Mouse (Mus musculus) embryonic facial prominence, embryonic 15.5 days (tissue): ENCODE data around the gene Mbnl1. TPM values are rescaled to one million over a fixed set of nuclear protein-coding genes. Genes with fewer than 3 reads are reported as not detected.

ENCODE experiments used
- ATAC-seq: fragments of 200-750 bp; cut with Nextera tagmentation; 2 replicates; pipeline ENCODE4 v1.8.0; 2017; ENCODE audit warnings: low read depth, moderate TSS enrichment; ENCODE audit not compliant: insufficient number of reproducible peaks, low FRiP score, low TSS enrichment
- H3K27ac ChIP-seq: fragments of 300-500 bp; sonication (generic); replicated peaks from 2 replicates; pipeline ENCODE4 v1.5.1; 2015; ENCODE audit warnings: mild to moderate bottlenecking, inconsistent platforms
- H3K27me3 ChIP-seq: fragments of 300-500 bp; sonication (generic); 2 replicates; pipeline ENCODE4 v1.6.1; 2015; ENCODE audit warnings: inconsistent platforms
- H3K36me3 ChIP-seq: fragments of 300-500 bp; sonication (generic); 2 replicates; pipeline ENCODE4 v1.6.1; 2015; ENCODE audit warnings: mild to moderate bottlenecking, inconsistent platforms
- H3K4me1 ChIP-seq: fragments of 300-500 bp; sonication (generic); 2 replicates; pipeline ENCODE4 v1.6.1; 2015; ENCODE audit warnings: inconsistent platforms
- H3K4me2 ChIP-seq: fragments of 300-500 bp; sonication (generic); replicated peaks from 2 replicates; pipeline ENCODE4 v1.6.1; 2015; ENCODE audit warnings: mild to moderate bottlenecking, inconsistent platforms
- H3K4me3 ChIP-seq: fragments of 300-500 bp; sonication (generic); replicated peaks from 2 replicates; pipeline ENCODE4 v1.5.1; 2015; ENCODE audit warnings: mild to moderate bottlenecking, inconsistent platforms
- H3K9ac ChIP-seq: fragments of 300-500 bp; sonication (generic); 2 replicates; pipeline ENCODE4 v1.6.1; 2015; ENCODE audit warnings: inconsistent platforms
- H3K9me3 ChIP-seq: fragments of 300-500 bp; sonication (generic); replicated peaks from 2 replicates; pipeline ENCODE4 v1.6.1; 2016; ENCODE audit warnings: inconsistent platforms
- WGBS: fragments of 180-500 bp; shearing (Covaris S2); methylation state at CpG from one replicate; pipeline ENCODE4 v1.1.7; 2015; 5-methylcytosine and 5-hydroxymethylcytosine counted together
- polyA plus RNA-seq: library from polyadenylated mRNA; unstranded; fragments of >200 nt; fragmentation: Nextera tagmentation; extraction: Ambion mirVana; gene quantifications from 2 replicates; pipeline ENCODE4 v1.2.1, GENCODE M21; 2015

The Mbnl1 gene
- polyA plus RNA-seq, 1 experiment from 2014 or later, result 103 TPM

GRCm38 (mm10) chr3:60589361-60589760 lies 116.7 kb downstream of the Mbnl1 start:
- Histone ChIP-seq H3K27me3 (no peaks in the 10 kb centered on the region), H3K4me2 (no peak overlapping the region), H3K9me3 (no peaks in the 10 kb centered on the region), H3K4me3 (no peak overlapping the region), H3K27ac (no peak overlapping the region), H3K36me3 (no peaks in the 10 kb centered on the region), H3K4me1 (peaks cover 12% of the 10 kb centered on the region; the same call in 1 of the 2 replicates), H3K9ac (no peak overlapping the region)
- 47% methylated on average over 3 of the region's 3 CpGs for WGBS
- ATAC-seq, result no peak

DNA sequence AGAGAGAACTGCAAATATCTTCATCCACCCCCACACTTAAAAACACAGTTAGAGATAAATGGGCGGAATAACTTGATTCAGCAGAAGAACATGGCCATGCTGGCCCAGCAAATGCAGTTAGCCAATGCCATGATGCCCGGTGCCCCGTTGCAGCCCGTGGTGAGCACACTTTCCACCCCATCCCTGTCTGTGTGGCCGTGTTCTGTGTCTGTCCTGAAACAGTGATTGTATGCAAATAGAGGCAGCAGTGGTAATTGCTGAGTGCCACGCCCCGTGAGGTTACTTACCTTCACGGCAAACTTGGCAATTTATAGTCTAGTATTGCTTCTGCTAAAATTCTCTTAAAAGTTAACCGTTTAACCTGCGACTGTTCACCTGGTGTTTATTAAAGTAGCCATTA lies 123.0 kb downstream of the Mbnl1 start:
- Histone ChIP-seq H3K4me3 (no peak overlapping the region), H3K36me3 (no peaks in the 10 kb centered on the region), H3K4me2 (no peak overlapping the region), H3K4me1 (0 out of 2 replicates have a peak, but pooled peaks cover 7% of the 10 kb centered on the region), H3K27ac (no peak overlapping the region), H3K9me3 (no peaks in the 10 kb centered on the region), H3K27me3 (no peaks in the 10 kb centered on the region), H3K9ac (no peak overlapping the region)
- WGBS, result 83% methylated on average over 10 of the region's 10 CpGs
- ATAC-seq, result no peak

DNA sequence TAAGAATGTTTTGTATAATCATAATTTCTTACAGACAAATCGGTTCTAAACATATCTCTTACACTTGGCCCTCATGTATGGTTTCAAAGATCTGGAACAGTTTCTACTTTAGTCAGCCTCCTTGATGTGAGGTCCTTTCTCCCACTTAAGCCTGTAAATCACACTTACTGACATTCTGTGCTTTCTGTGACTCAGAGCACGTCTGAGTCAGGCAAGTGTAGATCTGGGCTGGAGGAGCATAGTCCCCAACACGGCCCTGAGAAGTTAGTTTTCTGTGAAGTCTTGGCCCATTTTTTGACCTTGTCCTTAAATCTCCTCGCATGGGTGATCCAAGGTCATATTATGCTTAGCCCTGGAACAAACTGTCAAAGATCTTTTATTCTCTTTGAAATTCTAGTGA lies 124.4 kb downstream of the Mbnl1 start:
- H3K27ac ChIP-seq, result no peak overlapping the region
- H3K4me1 ChIP-seq, result 0 out of 2 replicates have a peak, but pooled peaks cover 7% of the 10 kb centered on the region
- WGBS, result 78% methylated on average over 4 of the region's 4 CpGs
- H3K36me3 ChIP-seq, result no peaks in the 10 kb centered on the region
- no peak overlapping the region for H3K9ac ChIP-seq
- H3K4me3 ChIP-seq, result no peak overlapping the region
- no peak overlapping the region for H3K4me2 ChIP-seq
- no peaks in the 10 kb centered on the region for H3K9me3 ChIP-seq
- no peaks in the 10 kb centered on the region for H3K27me3 ChIP-seq
- no peak for ATAC-seq

- Histone ChIP-seq H3K36me3 (no peaks in the 10 kb centered on the region; the same call in 1 of the 2 replicates), H3K4me2 (no peak overlapping the region), H3K27ac (no peak overlapping the region), H3K9me3 (no peaks in the 10 kb centered on the region), H3K9ac (no peak overlapping the region), H3K27me3 (no peaks in the 10 kb centered on the region), H3K4me1 (peaks cover 7% of the 10 kb centered on the region), H3K4me3 (no peak overlapping the region)
- no peak for ATAC-seq
- WGBS, result 17% methylated on average over 4 of the region's 4 CpGs
Observed at GRCm38 (mm10) chr3:60601686-60602085, 129.1 kb downstream of the Mbnl1 start.

DNA sequence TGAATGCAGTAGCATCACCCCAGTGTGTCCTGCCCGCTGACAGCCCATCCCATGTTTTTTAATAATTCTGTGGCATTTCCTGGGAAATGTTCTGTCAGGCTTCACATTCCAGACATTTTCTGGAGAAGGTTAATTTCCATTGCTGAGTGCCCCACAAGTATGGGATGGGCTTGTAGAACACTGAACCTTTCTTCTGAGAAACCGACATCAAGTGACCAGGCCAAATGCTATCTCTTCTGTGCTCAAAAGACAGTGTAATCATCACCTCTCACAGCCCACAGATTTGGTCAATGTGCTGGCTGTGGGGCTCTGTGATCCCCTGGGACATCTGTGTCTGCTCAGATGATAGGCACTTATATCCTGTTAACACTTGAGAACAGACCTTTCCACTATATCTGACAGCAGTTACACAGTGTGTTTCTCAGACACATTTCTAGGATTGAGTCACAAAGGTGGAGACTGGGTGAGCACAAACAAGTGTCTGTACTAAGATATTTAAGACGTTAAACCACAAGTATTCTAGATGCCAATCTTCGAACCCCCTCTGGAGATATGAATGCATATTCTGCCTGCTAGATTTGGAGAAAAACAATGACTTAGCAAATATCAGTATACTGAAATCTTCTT lies 130.4 kb downstream of the Mbnl1 start:
- WGBS, result 71% methylated on average over 4 of the region's 4 CpGs
- Histone ChIP-seq H3K27ac (no peak overlapping the region), H3K4me3 (no peak overlapping the region), H3K9me3 (no peaks in the 10 kb centered on the region), H3K9ac (no peak overlapping the region), H3K36me3 (no peaks in the 10 kb centered on the region; the same call in 1 of the 2 replicates), H3K4me2 (no peak overlapping the region), H3K27me3 (no peaks in the 10 kb centered on the region), H3K4me1 (peaks cover 7% of the 10 kb centered on the region)
- no peak for ATAC-seq

DNA sequence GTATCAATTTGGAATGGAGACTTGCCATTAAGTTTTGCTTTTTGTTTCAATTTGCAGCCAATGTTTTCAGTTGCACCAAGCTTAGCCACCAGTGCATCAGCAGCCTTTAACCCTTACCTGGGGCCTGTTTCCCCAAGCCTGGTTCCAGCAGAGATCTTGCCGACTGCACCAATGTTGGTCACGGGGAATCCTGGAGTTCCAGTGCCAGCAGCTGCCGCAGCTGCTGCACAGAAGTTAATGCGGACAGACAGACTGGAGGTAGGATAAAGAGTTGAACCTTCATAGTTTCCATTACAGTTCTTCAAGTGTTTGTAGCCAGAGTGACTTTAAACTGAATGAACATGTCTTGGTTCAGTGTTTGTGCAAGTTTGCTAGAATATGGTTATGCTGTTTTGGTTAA lies 131.0 kb downstream of the Mbnl1 start:
- Histone ChIP-seq H3K36me3 (no peaks in the 10 kb centered on the region; the same call in 1 of the 2 replicates), H3K4me3 (no peak overlapping the region)
- WGBS, result 80% methylated on average over 4 of the region's 4 CpGs

DNA sequence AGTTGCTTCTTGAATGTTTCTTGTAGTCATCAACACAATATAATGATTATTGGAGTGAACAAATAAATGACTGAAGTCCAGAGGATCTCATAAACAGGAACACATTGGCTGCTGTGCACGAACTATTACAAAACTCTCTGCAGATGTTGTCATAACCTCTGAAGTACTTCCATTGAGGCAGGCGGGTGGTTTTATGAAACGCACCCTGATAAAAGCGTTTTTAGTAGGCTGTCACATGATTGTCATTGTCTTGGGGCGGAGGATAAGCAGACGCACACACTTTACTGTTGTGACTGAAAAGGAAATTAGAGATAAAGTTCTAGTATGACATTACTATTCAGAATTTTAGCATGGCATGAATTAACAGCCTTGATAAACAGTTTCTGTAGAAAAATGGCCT lies 131.6 kb downstream of the Mbnl1 start:
- Histone ChIP-seq H3K27me3 (no peaks in the 10 kb centered on the region), H3K27ac (no peak overlapping the region), H3K9ac (no peak overlapping the region), H3K9me3 (no peaks in the 10 kb centered on the region), H3K4me3 (no peak overlapping the region), H3K36me3 (no peaks in the 10 kb centered on the region; the same call in 1 of the 2 replicates), H3K4me1 (peaks cover 7% of the 10 kb centered on the region), H3K4me2 (no peak overlapping the region)
- 60% methylated on average over 6 of the region's 6 CpGs for WGBS
- no peak for ATAC-seq

More for the DNA sequence above, 131.0 kb downstream of the Mbnl1 start:
- no peak overlapping the region for H3K27ac ChIP-seq
- H3K4me1 ChIP-seq, result peaks cover 7% of the 10 kb centered on the region
- no peak for ATAC-seq
- no peak overlapping the region for H3K4me2 ChIP-seq
- no peaks in the 10 kb centered on the region for H3K27me3 ChIP-seq
- H3K9ac ChIP-seq, result no peak overlapping the region
- no peaks in the 10 kb centered on the region for H3K9me3 ChIP-seq

DNA sequence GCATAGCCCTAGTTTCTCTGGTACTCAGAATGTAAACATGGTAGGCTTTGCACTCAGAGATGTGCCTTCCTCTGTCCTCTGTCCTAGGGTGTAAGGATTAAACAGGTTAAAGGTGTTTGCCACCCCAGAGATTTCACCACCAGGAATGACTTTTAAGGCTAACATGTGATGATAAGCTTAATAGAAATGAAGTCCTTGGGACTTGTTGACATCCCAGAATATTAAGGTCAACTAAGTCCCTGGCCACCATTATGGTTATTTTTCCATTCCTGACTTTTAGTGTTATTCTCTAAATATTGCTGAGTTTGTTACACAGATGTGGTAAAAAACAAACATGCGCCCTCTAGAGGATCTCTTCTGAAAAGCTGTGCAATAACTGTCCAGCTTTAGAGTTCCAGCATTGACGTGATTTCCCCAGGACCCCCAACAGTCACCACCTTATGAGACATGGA lies 136.3 kb downstream of the Mbnl1 start:
- Histone ChIP-seq H3K36me3 (no peaks in the 10 kb centered on the region; the same call in 1 of the 2 replicates), H3K4me3 (no peak overlapping the region), H3K27ac (no peak overlapping the region), H3K4me1 (no peaks in the 10 kb centered on the region), H3K9me3 (no peaks in the 10 kb centered on the region), H3K4me2 (no peak overlapping the region), H3K9ac (no peak overlapping the region), H3K27me3 (no peaks in the 10 kb centered on the region)
- no peak for ATAC-seq
- WGBS, result 14% methylated on average over 2 of the region's 2 CpGs

- H3K9me3 ChIP-seq, result no peaks in the 10 kb centered on the region
- 31% methylated on average over 2 of the region's 2 CpGs for WGBS
- H3K4me1 ChIP-seq, result no peaks in the 10 kb centered on the region
- 0 out of 2 replicates have a peak, but pooled peaks cover 2% of the 10 kb centered on the region for H3K36me3 ChIP-seq
- H3K9ac ChIP-seq, result no peak overlapping the region
- no peak overlapping the region for H3K27ac ChIP-seq
- H3K4me3 ChIP-seq, result no peak overlapping the region
- H3K4me2 ChIP-seq, result no peak overlapping the region
- no peak for ATAC-seq
- H3K27me3 ChIP-seq, result no peaks in the 10 kb centered on the region
Observed at GRCm38 (mm10) chr3:60611839-60612238, 139.2 kb downstream of the Mbnl1 start.

GRCm38 (mm10) chr3:60613121-60613520 lies 140.5 kb downstream of the Mbnl1 start:
- ATAC-seq, result no peak
- 85% methylated on average over 7 of the region's 7 CpGs for WGBS
- H3K4me2 ChIP-seq, result no peak overlapping the region
- no peaks in the 10 kb centered on the region for H3K9me3 ChIP-seq
- no peaks in the 10 kb centered on the region for H3K27me3 ChIP-seq
- H3K4me1 ChIP-seq, result no peaks in the 10 kb centered on the region
- H3K36me3 ChIP-seq, result peaks cover 2% of the 10 kb centered on the region; the same call in 1 of the 2 replicates
- H3K4me3 ChIP-seq, result no peak overlapping the region
- H3K9ac ChIP-seq, result no peak overlapping the region
- no peak overlapping the region for H3K27ac ChIP-seq

DNA sequence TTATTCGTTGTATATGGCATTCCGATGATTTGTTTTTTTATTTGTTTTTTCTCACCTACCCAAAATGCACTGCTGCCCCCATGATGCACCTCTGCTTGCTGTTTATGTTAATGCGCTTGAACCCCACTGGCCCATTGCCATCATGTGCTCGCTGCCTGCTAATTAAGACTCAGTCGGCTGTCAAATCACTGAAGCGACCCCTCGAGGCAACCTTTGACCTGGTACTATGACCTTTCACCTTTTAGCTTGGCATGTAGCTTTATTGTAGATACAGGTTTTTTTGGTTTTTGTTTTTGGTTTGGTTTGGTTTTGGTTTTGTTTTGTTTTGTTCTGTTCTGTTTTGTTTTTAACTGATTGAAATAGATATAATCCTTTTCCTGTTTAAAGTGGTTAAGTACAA lies 141.9 kb downstream of the Mbnl1 start:
- 81% methylated on average over 7 of the region's 7 CpGs for WGBS
- no peaks in the 10 kb centered on the region for H3K27me3 ChIP-seq
- no peak overlapping the region for H3K4me2 ChIP-seq
- H3K9me3 ChIP-seq, result no peaks in the 10 kb centered on the region
- no peak overlapping the region for H3K9ac ChIP-seq
- no peaks in the 10 kb centered on the region for H3K4me1 ChIP-seq
- no peak overlapping the region for H3K4me3 ChIP-seq
- ATAC-seq, result no peak
- peaks cover 5% of the 10 kb centered on the region; the same call in 1 of the 2 replicates for H3K36me3 ChIP-seq
- no peak overlapping the region for H3K27ac ChIP-seq

- Histone ChIP-seq H3K9ac (no peak overlapping the region), H3K27me3 (no peaks in the 10 kb centered on the region), H3K36me3 (peaks cover 5% of the 10 kb centered on the region; the same call in 1 of the 2 replicates), H3K4me3 (no peak overlapping the region), H3K9me3 (no peaks in the 10 kb centered on the region), H3K4me1 (no peaks in the 10 kb centered on the region), H3K27ac (no peak overlapping the region), H3K4me2 (no peak overlapping the region)
- no peak for ATAC-seq
- WGBS, result 51% methylated on average over 11 of the region's 11 CpGs
Observed at GRCm38 (mm10) chr3:60615057-60615606, 142.5 kb downstream of the Mbnl1 start.
